Mouse (Mus musculus) kidney, embryonic 16.5 days (tissue): ENCODE results near the gene Apold1. TPM values are rescaled to one million over a fixed set of nuclear protein-coding genes. Genes with fewer than 3 reads are reported as not detected.
A peak's percentile ranks its signal among the peaks of the same experiment; 100 is the strongest.

Experiments used
- ATAC-seq: fragments of 200-750 bp; cut with Nextera tagmentation; 2 replicates; pipeline ENCODE4 v1.8.0; 2017; ENCODE audit warnings: moderate TSS enrichment; ENCODE audit not compliant: low FRiP score, low TSS enrichment
- H3K27ac ChIP-seq: fragments of 300-500 bp; sonication (generic); 2 replicates; pipeline ENCODE4 v1.5.1; 2014; ENCODE audit warnings: low read length
- H3K27me3 ChIP-seq: fragments of 300-500 bp; sonication (generic); 2 replicates; pipeline ENCODE4 v1.6.1; 2014; ENCODE audit warnings: low read length, control low read depth, mixed read lengths; ENCODE audit not compliant: insufficient read depth
- H3K36me3 ChIP-seq: fragments of 300-500 bp; sonication (generic); 2 replicates; pipeline ENCODE4 v1.6.1; 2014; ENCODE audit warnings: low read length, control low read depth, mixed read lengths; ENCODE audit not compliant: insufficient read depth
- H3K4me1 ChIP-seq: fragments of 300-500 bp; sonication (generic); 2 replicates; pipeline ENCODE4 v1.6.1; 2014; ENCODE audit warnings: low read length, control low read depth, mixed read lengths; ENCODE audit not compliant: insufficient read depth
- H3K4me2 ChIP-seq: fragments of 300-500 bp; sonication (generic); replicated peaks from 2 replicates; pipeline ENCODE4 v1.6.1; 2014; ENCODE audit warnings: low read depth, low read length
- H3K4me3 ChIP-seq: fragments of 300-500 bp; sonication (generic); 2 replicates; pipeline ENCODE4 v1.5.1; 2014; ENCODE audit warnings: mild to moderate bottlenecking, low read length
- H3K9ac ChIP-seq: fragments of 300-500 bp; sonication (generic); replicated peaks from 2 replicates; pipeline ENCODE4 v1.6.1; 2014; ENCODE audit warnings: low read length
- H3K9me3 ChIP-seq: fragments of 300-500 bp; sonication (generic); 2 replicates; pipeline ENCODE4 v1.6.1; 2016; ENCODE audit warnings: low read length, control low read depth
- WGBS: fragments of 180-500 bp; shearing (Covaris S2); extraction: QIAGEN DNeasy Blood & Tissue Kit; methylation state at CpG from one replicate; pipeline ENCODE4 v1.1.7; 2014; 5-methylcytosine and 5-hydroxymethylcytosine counted together
- polyA plus RNA-seq: library from polyadenylated mRNA; unstranded; fragments of >200 nt; fragmentation: Nextera tagmentation; extraction: Ambion mirVana; gene quantifications from 2 replicates; pipeline ENCODE4 v1.2.1, GENCODE M21; 2015

Apold1 gene
- polyA plus RNA-seq, 1 experiment from 2014 or later: 4.4 TPM

DNA sequence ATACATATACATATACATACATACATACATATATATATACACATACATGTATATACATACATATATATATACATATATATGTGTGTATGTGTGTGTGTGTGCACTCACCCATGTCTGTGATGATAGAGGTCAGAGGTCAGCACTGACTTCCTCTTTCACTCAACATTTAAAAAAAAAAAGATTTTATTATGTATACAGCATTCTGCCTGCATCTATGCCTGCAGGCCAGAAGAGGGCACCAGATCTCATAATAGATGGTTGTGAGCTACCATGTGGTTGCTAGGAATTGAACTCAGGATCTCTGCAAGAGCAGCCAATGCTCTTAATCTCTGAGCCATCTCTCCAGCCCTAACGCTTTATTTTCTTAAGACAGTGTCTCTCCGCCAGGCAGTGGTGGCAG lies 15.4 kb downstream of the Apold1 start:
- Histone ChIP-seq H3K27me3 (no peaks in the 10 kb centered on the region), H3K27ac (no peak overlapping the region), H3K4me1 (peaks cover 5% of the 10 kb centered on the region; the same call in 1 of the 2 replicates), H3K9me3 (no peaks in the 10 kb centered on the region), H3K36me3 (no peaks in the 10 kb centered on the region), H3K9ac (no peak overlapping the region), H3K4me3 (no peak overlapping the region), H3K4me2 (no peak overlapping the region)
- WGBS: 96% methylated on average over 2 of the region's 2 CpGs
- no peak for ATAC-seq

DNA sequence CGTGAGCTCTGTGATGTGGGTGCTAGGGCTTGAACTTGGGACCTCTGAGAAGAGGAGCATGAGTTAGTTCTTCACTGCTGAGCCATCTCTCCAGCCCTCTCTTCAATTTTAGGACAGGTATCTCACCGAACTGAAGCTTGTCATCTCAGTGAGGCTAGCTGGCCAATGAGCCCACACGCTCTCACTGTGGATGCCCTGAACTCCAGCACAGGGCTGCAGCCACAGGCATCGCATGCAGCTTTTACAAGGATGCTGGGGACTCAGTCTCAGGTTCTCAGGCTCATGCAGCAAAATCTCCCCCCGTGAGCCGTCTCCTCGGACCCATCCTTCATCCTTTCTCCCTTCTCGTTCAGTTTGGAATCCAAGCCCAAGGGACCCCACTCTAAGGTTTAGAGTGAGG lies 16.6 kb downstream of the Apold1 start:
- no peak overlapping the region for H3K9ac ChIP-seq
- H3K9me3 ChIP-seq: no peaks in the 10 kb centered on the region
- H3K4me2 ChIP-seq: no peak overlapping the region
- no peak for ATAC-seq
- no peaks in the 10 kb centered on the region for H3K36me3 ChIP-seq
- 66% methylated on average over 8 of the region's 8 CpGs for WGBS
- H3K27ac ChIP-seq: no peak overlapping the region
- no peaks in the 10 kb centered on the region for H3K27me3 ChIP-seq
- no peak overlapping the region for H3K4me3 ChIP-seq
- H3K4me1 ChIP-seq: peaks cover 5% of the 10 kb centered on the region; the same call in 1 of the 2 replicates

GRCm38 (mm10) chr6:134998781-134999180 lies 17.3 kb downstream of the Apold1 start:
- no peak overlapping the region for H3K27ac ChIP-seq

DNA sequence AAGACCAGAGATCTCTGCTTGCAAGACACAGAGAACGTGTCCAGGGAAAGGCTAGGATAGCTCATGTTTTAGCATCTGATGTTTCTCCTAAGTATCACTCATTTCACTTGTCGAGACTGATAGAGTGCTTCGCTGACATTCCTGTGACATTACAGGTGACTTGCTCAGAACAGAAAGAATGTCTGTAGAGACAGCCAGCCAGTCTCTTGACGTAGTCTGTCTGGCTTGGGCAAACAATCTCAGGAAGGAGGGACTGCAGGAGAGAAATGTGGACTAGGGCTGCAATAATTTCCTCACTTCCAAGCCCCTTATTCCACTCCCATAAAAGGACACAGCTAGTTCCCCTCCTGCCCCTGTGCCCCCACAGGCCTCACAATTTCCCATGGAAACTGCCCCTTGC lies 18.8 kb downstream of the Apold1 start:
- Histone ChIP-seq H3K36me3 (no peaks in the 10 kb centered on the region), H3K9me3 (no peaks in the 10 kb centered on the region), H3K27ac (no peak overlapping the region), H3K9ac (no peak overlapping the region), H3K4me1 (no peaks in the 10 kb centered on the region), H3K4me3 (no peak overlapping the region), H3K4me2 (no peak overlapping the region), H3K27me3 (no peaks in the 10 kb centered on the region)
- no peak for ATAC-seq
- WGBS: 55% methylated on average over 4 of the region's 4 CpGs

More at GRCm38 (mm10) chr6:134998781-134999180, 17.3 kb downstream of the Apold1 start:
- no peak overlapping the region for H3K9ac ChIP-seq
- H3K4me1 ChIP-seq: peaks cover 5% of the 10 kb centered on the region; the same call in 1 of the 2 replicates
- ATAC-seq: no peak
- H3K27me3 ChIP-seq: no peaks in the 10 kb centered on the region
- H3K9me3 ChIP-seq: no peaks in the 10 kb centered on the region
- H3K36me3 ChIP-seq: no peaks in the 10 kb centered on the region
- H3K4me2 ChIP-seq: no peak overlapping the region
- no peak overlapping the region for H3K4me3 ChIP-seq
- 55% methylated on average over 3 of the region's 3 CpGs for WGBS

- 84% methylated on average over 4 of the region's 4 CpGs for WGBS
- no peak overlapping the region for H3K4me3 ChIP-seq
- no peaks in the 10 kb centered on the region for H3K36me3 ChIP-seq
- no peak for ATAC-seq
- no peaks in the 10 kb centered on the region for H3K9me3 ChIP-seq
- no peaks in the 10 kb centered on the region for H3K4me1 ChIP-seq
- H3K27me3 ChIP-seq: no peaks in the 10 kb centered on the region
- H3K4me2 ChIP-seq: no peak overlapping the region
- H3K27ac ChIP-seq: no peak overlapping the region
- H3K9ac ChIP-seq: no peak overlapping the region
Observed at GRCm38 (mm10) chr6:135001991-135002390, 20.5 kb downstream of the Apold1 start.

GRCm38 (mm10) chr6:135006372-135006771 lies 24.9 kb downstream of the Apold1 start:
- no peak overlapping the region for H3K4me2 ChIP-seq
- H3K27ac ChIP-seq: no peak overlapping the region
- H3K36me3 ChIP-seq: no peaks in the 10 kb centered on the region
- no peak overlapping the region for H3K4me3 ChIP-seq
- H3K9me3 ChIP-seq: no peaks in the 10 kb centered on the region
- no peak overlapping the region for H3K9ac ChIP-seq
- H3K4me1 ChIP-seq: no peaks in the 10 kb centered on the region
- no peak for ATAC-seq
- WGBS: 90% methylated on average over 4 of the region's 4 CpGs
- H3K27me3 ChIP-seq: no peaks in the 10 kb centered on the region

- Histone ChIP-seq H3K9ac (peak within 1 kb of the TSS; percentile 74), H3K4me3 (peak within 1 kb of the TSS; percentile 70), H3K4me2 (peak within 1 kb of the TSS; percentile 78), H3K9me3 (no peaks in the 10 kb centered on the region), H3K27me3 (no peaks in the 10 kb centered on the region), H3K36me3 (peaks cover 21% of the 10 kb centered on the region), H3K4me1 (peaks cover 5% of the 10 kb centered on the region), H3K27ac (no peak within 1 kb of the TSS)
- WGBS: 5% methylated on average over 19 of the region's 19 CpGs
- peak; percentile 89 for ATAC-seq
Observed at GRCm38 (mm10) chr6:135011048-135011733, 29.7 kb downstream of the Apold1 start, which contains the start of gene Ddx47. Gene Ddx47 (plus strand): TSS chr6:135011612.

DNA sequence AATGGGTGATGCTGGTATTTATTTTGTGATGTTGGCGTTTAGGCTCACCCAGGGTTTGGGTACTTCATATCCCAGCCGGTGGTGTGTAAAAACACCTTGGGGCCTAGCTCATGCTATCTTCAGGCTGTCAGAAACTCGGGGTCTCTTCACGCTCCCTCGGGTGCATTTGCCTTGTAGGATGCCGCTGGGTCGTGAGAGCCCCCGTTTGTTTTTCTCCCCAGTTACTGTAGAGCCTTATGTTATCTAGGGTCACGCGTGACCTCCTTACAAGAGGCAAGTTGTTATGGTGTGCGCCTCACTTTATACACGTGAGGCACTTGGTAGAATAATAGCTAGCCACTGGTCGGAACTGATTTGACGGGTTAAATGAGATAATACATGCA lies 30.2 kb downstream of the Apold1 start:
- peak overlapping the region; percentile 74 for H3K9ac ChIP-seq
- H3K36me3 ChIP-seq: peaks cover 25% of the 10 kb centered on the region
- peak; percentile 66 for ATAC-seq
- peaks cover 5% of the 10 kb centered on the region for H3K4me1 ChIP-seq
- no peaks in the 10 kb centered on the region for H3K9me3 ChIP-seq
- H3K4me2 ChIP-seq: peak overlapping the region; percentile 78
- no peaks in the 10 kb centered on the region for H3K27me3 ChIP-seq
- WGBS: 1% methylated on average over 14 of the region's 14 CpGs
- no peak overlapping the region for H3K27ac ChIP-seq
- H3K4me3 ChIP-seq: peak overlapping the region; percentile 70

DNA sequence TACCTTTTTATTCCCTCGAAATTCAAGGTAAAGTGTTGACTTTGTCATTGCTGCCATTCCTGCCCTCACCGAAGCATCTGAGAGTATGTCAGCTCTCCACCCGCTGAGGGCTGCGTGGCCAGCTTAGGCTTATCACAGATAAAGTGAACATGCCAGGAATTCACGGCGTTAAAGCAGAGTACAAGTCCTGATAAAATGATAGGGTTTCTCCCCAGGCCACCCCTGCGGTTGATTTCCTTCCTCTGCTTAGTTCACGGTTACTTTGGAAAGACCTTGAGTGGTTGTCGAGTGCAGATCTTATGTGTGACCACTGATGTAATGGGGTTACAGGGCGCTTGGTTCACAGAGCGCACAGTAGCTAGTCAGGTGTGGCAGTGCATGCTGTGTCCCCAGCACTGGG lies 35.7 kb downstream of the Apold1 start:
- Histone ChIP-seq H3K4me3 (no peak overlapping the region), H3K4me1 (peaks cover 3% of the 10 kb centered on the region), H3K9ac (no peak overlapping the region), H3K4me2 (no peak overlapping the region), H3K36me3 (peaks cover 78% of the 10 kb centered on the region), H3K9me3 (no peaks in the 10 kb centered on the region), H3K27me3 (no peaks in the 10 kb centered on the region), H3K27ac (no peak overlapping the region)
- 92% methylated on average over 11 of the region's 11 CpGs for WGBS
- no peak for ATAC-seq

GRCm38 (mm10) chr6:135019564-135019963 lies 38.0 kb downstream of the Apold1 start:
- peaks cover 93% of the 10 kb centered on the region for H3K36me3 ChIP-seq
- no peaks in the 10 kb centered on the region for H3K9me3 ChIP-seq
- no peaks in the 10 kb centered on the region; the same call in 1 of the 2 replicates for H3K4me1 ChIP-seq
- no peak overlapping the region for H3K9ac ChIP-seq
- no peak overlapping the region for H3K27ac ChIP-seq
- H3K4me3 ChIP-seq: no peak overlapping the region
- WGBS: 91% methylated on average over 10 of the region's 10 CpGs
- ATAC-seq: no peak
- H3K27me3 ChIP-seq: no peaks in the 10 kb centered on the region
- H3K4me2 ChIP-seq: no peak overlapping the region
